Mouse (Mus musculus) CH12.LX (cell line): ENCODE data around the gene Opalin. TPM values are rescaled to one million over a fixed set of nuclear protein-coding genes. Genes with fewer than 3 reads are reported as not detected.

Source experiments
- DNase-seq: peaks from one replicate; pipeline ENCODE4 v3.0.0-alpha.2; 2013; ENCODE audit errors: extremely low read depth
- H3K27ac ChIP-seq: 2 replicates; pipeline ENCODE4 v1.5.1; 2012; ENCODE audit warnings: low read depth, mild to moderate bottlenecking, control low read depth, moderate library complexity; ENCODE audit not compliant: insufficient read depth
- H3K27me3 ChIP-seq: replicated peaks from 2 replicates; pipeline ENCODE3; 2012; ENCODE audit warnings: inconsistent platforms
- H3K36me3 ChIP-seq, 2 experiments: replicated peaks in 1 of 2; 2 replicates each; pipeline versions ENCODE3 to v1.6.1; 2012; ENCODE audit warnings: inconsistent platforms in 1 of 2, low read length in 1 of 2, mild to moderate bottlenecking in 1 of 2, mixed read lengths in 1 of 2, moderate library complexity in 1 of 2; ENCODE audit not compliant: control insufficient read depth in 1 of 2, insufficient read depth in 1 of 2
- H3K4me1 ChIP-seq, 2 experiments: 2 replicates each; pipeline ENCODE4 v1.6.1; 2012; ENCODE audit warnings: inconsistent platforms in 1 of 2, moderate library complexity in 1 of 2; ENCODE audit not compliant: insufficient read depth in 2 of 2, control insufficient read depth in 1 of 2
- H3K4me2 ChIP-seq: 2 replicates; pipeline ENCODE4 v1.6.1; 2012; ENCODE audit warnings: low read depth, mild to moderate bottlenecking, control low read depth; ENCODE audit not compliant: poor library complexity, insufficient read depth, severe bottlenecking
- H3K4me3 ChIP-seq, 3 experiments: fragments of 150-350 bp in 1 of 3; sonication (generic) in 1 of 3; replicated peaks in 1 of 3; 2 replicates each; pipeline versions ENCODE3 to v1.5.1; 2011 to 2012; ENCODE audit warnings: low read depth in 2 of 3, low read length in 2 of 3, mild to moderate bottlenecking in 2 of 3, moderate library complexity in 2 of 3, control low read depth in 1 of 3, improper control_type of control experiment in 1 of 3, inconsistent platforms in 1 of 3, mixed read lengths in 1 of 3; ENCODE audit not compliant: poor library complexity in 1 of 3
- H3K79me2 ChIP-seq: replicated peaks from 2 replicates; pipeline ENCODE4 v1.6.1; 2012; ENCODE audit warnings: mild to moderate bottlenecking, moderate library complexity; ENCODE audit not compliant: control insufficient read depth, poor library complexity, insufficient read depth, severe bottlenecking; ENCODE audit errors: extremely low read depth
- H3K9ac ChIP-seq: 2 replicates; pipeline ENCODE4 v1.6.1; 2012; ENCODE audit warnings: low read depth, mild to moderate bottlenecking, control low read depth, moderate library complexity; ENCODE audit not compliant: insufficient read depth
- H3K9me3 ChIP-seq: replicated peaks from 2 replicates; pipeline ENCODE3; 2012; ENCODE audit warnings: low read length, inconsistent platforms, mixed read lengths
- BHLHE40 ChIP-seq: IDR thresholded peaks from 2 replicates; pipeline ENCODE4 v1.6.1; 2011; ENCODE audit warnings: mild to moderate bottlenecking, low read depth, low read length, improper control_type of control experiment
- CTCF ChIP-seq, 2 experiments: IDR thresholded peaks in 1 of 2; conservative IDR thresholded peaks in 1 of 2; 2 replicates each; pipeline ENCODE4 v1.5.1; 2011 to 2012; ENCODE audit warnings: low read depth in 2 of 2, low read length in 2 of 2, improper control_type of control experiment in 1 of 2, inconsistent platforms in 1 of 2, mild to moderate bottlenecking in 1 of 2, moderate library complexity in 1 of 2
- E2F4 ChIP-seq: IDR thresholded peaks from 2 replicates; pipeline ENCODE4 v1.6.1; 2011; ENCODE audit warnings: low read depth, low read length, improper control_type of control experiment; ENCODE audit not compliant: insufficient replicate concordance
- HCFC1 ChIP-seq: IDR thresholded peaks from 2 replicates; pipeline ENCODE4 v1.6.1; 2012; ENCODE audit warnings: low read depth, mild to moderate bottlenecking, inconsistent platforms, low read length, improper control_type of control experiment
- IRF4 ChIP-seq: IDR thresholded peaks from 2 replicates; pipeline ENCODE4 v1.6.1; 2014; ENCODE audit warnings: low read depth, mild to moderate bottlenecking, inconsistent platforms, low read length, improper control_type of control experiment
- JUND ChIP-seq: conservative IDR thresholded peaks from 2 replicates; pipeline ENCODE4 v1.6.1; 2011; ENCODE audit warnings: low read depth, low read length, improper control_type of control experiment
- KAT2A ChIP-seq: IDR thresholded peaks from 2 replicates; pipeline ENCODE4 v1.6.1; 2012; ENCODE audit warnings: low read length, improper control_type of control experiment, inconsistent platforms; ENCODE audit not compliant: insufficient replicate concordance
- MAX ChIP-seq: IDR thresholded peaks from 2 replicates; pipeline ENCODE4 v1.6.1; 2011; ENCODE audit warnings: low read length, improper control_type of control experiment
- MAZ ChIP-seq: IDR thresholded peaks from 2 replicates; pipeline ENCODE4 v1.6.1; 2012; ENCODE audit warnings: low read depth, mild to moderate bottlenecking, inconsistent platforms, low read length, improper control_type of control experiment, moderate library complexity
- MEF2A ChIP-seq: IDR thresholded peaks from 2 replicates; pipeline ENCODE4 v1.6.1; 2014; ENCODE audit warnings: low read depth, mild to moderate bottlenecking, inconsistent platforms, low read length, improper control_type of control experiment, borderline replicate concordance
- NELFE ChIP-seq: IDR thresholded peaks from 2 replicates; pipeline ENCODE4 v1.6.1; 2011; ENCODE audit warnings: low read depth, low read length, improper control_type of control experiment
- PAX5 ChIP-seq: IDR thresholded peaks from 2 replicates; pipeline ENCODE4 v1.6.1; 2012; ENCODE audit warnings: low read length, inconsistent platforms, mixed read lengths
- POLR2A ChIP-seq: IDR thresholded peaks from 2 replicates; pipeline ENCODE4 v1.6.1; 2011; ENCODE audit warnings: low read depth, mild to moderate bottlenecking, improper control_type of control experiment, low read length
- RAD21 ChIP-seq: IDR thresholded peaks from 2 replicates; pipeline ENCODE4 v1.6.1; 2011; ENCODE audit warnings: low read depth, mild to moderate bottlenecking, low read length, improper control_type of control experiment, moderate library complexity
- SIN3A ChIP-seq: IDR thresholded peaks from 2 replicates; pipeline ENCODE4 v1.6.1; 2012; ENCODE audit warnings: low read length, improper control_type of control experiment, inconsistent platforms
- SMC3 ChIP-seq: IDR thresholded peaks from 2 replicates; pipeline ENCODE4 v1.6.1; 2011; ENCODE audit warnings: low read depth, low read length, improper control_type of control experiment
- TCF12 ChIP-seq: IDR thresholded peaks from 2 replicates; pipeline ENCODE4 v1.6.1; 2014; ENCODE audit warnings: low read depth, mild to moderate bottlenecking, inconsistent platforms, low read length, improper control_type of control experiment
- UBTF ChIP-seq: IDR thresholded peaks from 2 replicates; pipeline ENCODE4 v1.6.1; 2012; ENCODE audit warnings: low read depth, mild to moderate bottlenecking, inconsistent platforms, low read length, improper control_type of control experiment, moderate library complexity
- USF1 ChIP-seq: IDR thresholded peaks from 2 replicates; pipeline ENCODE4 v1.6.1; 2014; ENCODE audit warnings: low read depth, mild to moderate bottlenecking, inconsistent platforms, low read length, improper control_type of control experiment
- ZC3H11A ChIP-seq: IDR thresholded peaks from 2 replicates; pipeline ENCODE4 v1.6.1; 2012; ENCODE audit warnings: low read depth, mild to moderate bottlenecking, inconsistent platforms, low read length, improper control_type of control experiment
- ZKSCAN1 ChIP-seq: IDR thresholded peaks from 2 replicates; pipeline ENCODE4 v1.6.1; 2012; ENCODE audit warnings: low read depth, inconsistent platforms, low read length, improper control_type of control experiment, borderline replicate concordance
- ZMIZ1 ChIP-seq: IDR thresholded peaks from 2 replicates; pipeline ENCODE4 v1.6.1; 2012; ENCODE audit warnings: low read depth, mild to moderate bottlenecking, inconsistent platforms, low read length, improper control_type of control experiment
- dilution Hi-C: fragments of 300-500 bp; cut with MboI; formaldehyde crosslinking; loops from 2 replicates; pipeline ENCODE4 v1.14.3; 2020; ENCODE audit warnings: low sequenced_read_pairs; ENCODE audit not compliant: extremely low pct_unique_long_range_greater_than_20kb, extremely low pct_ligation_motif_present
- in situ Hi-C: fragments of 300-500 bp; cut with MboI; formaldehyde crosslinking; loops from 3 replicates; pipeline ENCODE4 v1.14.3; 2019; ENCODE audit warnings: low sequenced_read_pairs, low pct_ligation_motif_present, low pct_unique_long_range_greater_than_20kb, mixed read lengths
- polyA plus RNA-seq: library from polyadenylated mRNA; unstranded; fragments of >175 nt; gene quantifications from 2 replicates; pipeline ENCODE4 v1.2.1, GENCODE M21; 2012; ENCODE audit warnings: low read depth; ENCODE audit not compliant: insufficient read length
- total RNA-seq, 2 experiments: library from RNA; depleted of rRNA; stranded (reverse); fragments of 300-350 nt in 1 of 2; fragments of >200 nt in 1 of 2; gene quantifications; 2 replicates each; pipeline ENCODE4 v1.2.3; 2012 to 2014

Opalin gene
- total RNA-seq (2012; rRNA removed) (not detected in 2 replicates), total RNA-seq (2014; rRNA removed) (not detected in 2 replicates), polyA plus RNA-seq (not detected in 2 replicates)

GRCm38 (mm10) chr19:41076906-41077305 is at the start of gene Opalin:
TSS of gene Opalin (minus strand) at chr19:41077113.
- no peak within 1 kb of the TSS for H3K9ac ChIP-seq
- H3K9me3 ChIP-seq = no peaks in the 10 kb centered on the region
- no peaks in the 10 kb centered on the region for H3K27me3 ChIP-seq
- H3K4me3 ChIP-seq = no peak within 1 kb of the TSS
- no peak within 1 kb of the TSS for H3K27ac ChIP-seq
- in situ Hi-C loops (no loop called here), dilution Hi-C loops (no loop called here)
- H3K4me2 ChIP-seq = no peak within 1 kb of the TSS
- H3K79me2 ChIP-seq = no peaks in the 10 kb centered on the region
- no peak for DNase-seq
- H3K36me3 ChIP-seq = no peaks in the 10 kb centered on the region
- H3K4me1 ChIP-seq = peaks cover 4 to 20% of the 10 kb centered on the region in 2 experiments
- no peak for TF ChIP-seq IRF4
- TF ChIP-seq SIN3A = no peak
- no peak for TF ChIP-seq HCFC1
- TF ChIP-seq PAX5 = no peak
- TF ChIP-seq BHLHE40 = no peak
- TF ChIP-seq ZC3H11A = no peak
- no peak for TF ChIP-seq NELFE
- no peak for TF ChIP-seq RAD21
- TF ChIP-seq JUND = no peak

DNA sequence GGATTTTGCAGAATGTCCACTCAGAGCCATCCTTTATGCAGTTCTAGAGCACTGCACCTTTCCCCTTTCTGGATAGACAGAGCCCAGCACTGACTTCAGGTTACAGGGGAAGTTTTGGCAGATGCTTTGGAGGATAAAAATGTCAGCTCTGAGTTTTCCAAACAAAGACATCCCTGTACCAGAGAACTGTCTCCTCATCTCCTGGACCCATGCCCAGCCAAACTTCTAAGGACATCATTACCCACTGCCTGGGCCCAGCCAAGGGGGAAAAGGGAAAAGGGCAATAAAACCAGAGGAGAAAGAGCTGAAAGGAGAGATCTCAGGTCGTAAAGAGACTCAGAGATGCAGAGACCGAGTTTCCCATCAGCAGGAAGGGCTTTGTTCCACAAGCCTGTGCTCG is 46.1 kb upstream of the Opalin start:
- no peak overlapping the region for H3K27ac ChIP-seq
- no peak for DNase-seq
- no peaks in the 10 kb centered on the region for H3K9me3 ChIP-seq
- dilution Hi-C loops = no loop called here
- no peak for TF ChIP-seq PAX5
- no peak for TF ChIP-seq UBTF
- no peak for TF ChIP-seq SIN3A
- no peak for TF ChIP-seq USF1
- TF ChIP-seq ZC3H11A = no peak
- no peak for TF ChIP-seq TCF12
- no peak for TF ChIP-seq MAZ
- TF ChIP-seq POLR2A = no peak
- no peak for TF ChIP-seq E2F4
- TF ChIP-seq KAT2A = no peak
- no peak for TF ChIP-seq BHLHE40
- no peak for TF ChIP-seq ZMIZ1
- no peak for TF ChIP-seq NELFE
- no peak for TF ChIP-seq HCFC1
- TF ChIP-seq SMC3 = no peak
- no peak for TF ChIP-seq ZKSCAN1
- TF ChIP-seq MEF2A = no peak
- no peak for TF ChIP-seq CTCF (conservative IDR thresholded peaks at IDR 0.05 in 1 of 2, IDR thresholded peaks at IDR 0.05 in 1 of 2; ENCODE audit: low read depth in 2 of 2, low read length in 2 of 2)
- TF ChIP-seq MAX = no peak
- TF ChIP-seq, all 38 proteins: peak for 0
- no peaks in the 10 kb centered on the region for H3K79me2 ChIP-seq
- no peak overlapping the region for H3K4me3 ChIP-seq
- H3K4me1 ChIP-seq = peaks cover 0 to 2% of the 10 kb centered on the region in 2 experiments; a peak in 1 of 4 replicates
- no peak overlapping the region for H3K9ac ChIP-seq
- no peaks in the 10 kb centered on the region for H3K36me3 ChIP-seq
- peaks cover 11% of the 10 kb centered on the region for H3K27me3 ChIP-seq
- no peak overlapping the region for H3K4me2 ChIP-seq
- in situ Hi-C loops = no loop called here
